Mouse (Mus musculus): ENCODE measurements around the gene Rem2. TPM values are rescaled to one million over a fixed set of nuclear protein-coding genes. Genes with fewer than 3 reads are reported as not detected.

Rem2 gene
- polyA plus RNA-seq, 1 experiment from 2014 or later: 47.8 TPM

- Histone ChIP-seq H3K4me3 (peak overlapping the region; percentile 56), H3K27me3 (peaks cover 27% of the 10 kb centered on the region), H3K9ac (peak overlapping the region; percentile 86; the same call in 1 of the 2 replicates), H3K9me3 (no peaks in the 10 kb centered on the region), H3K36me3 (peaks cover 19% of the 10 kb centered on the region), H3K4me2 (peak overlapping the region; percentile 65), H3K4me1 (replicated peaks) (peaks cover 54% of the 10 kb centered on the region), H3K27ac (replicated peaks) (no peak overlapping the region)
- no peak for ATAC-seq (ENCODE audit: low read depth)
- 74% methylated on average over 12 of the region's 12 CpGs for WGBS
Measured at GRCm38 (mm10) chr14:54433941-54434531, 41.9 kb upstream of the Rem2 start.

GRCm38 (mm10) chr14:54435194-54435918, 40.5 kb upstream of the Rem2 start:
- peaks cover 41% of the 10 kb centered on the region for H3K4me1 ChIP-seq (replicated peaks)
- H3K4me2 ChIP-seq: no peak overlapping the region
- H3K4me3 ChIP-seq: no peak overlapping the region
- H3K27me3 ChIP-seq: peaks cover 27% of the 10 kb centered on the region
- no peaks in the 10 kb centered on the region for H3K9me3 ChIP-seq
- H3K36me3 ChIP-seq: peaks cover 20% of the 10 kb centered on the region
- no peak overlapping the region for H3K9ac ChIP-seq
- ATAC-seq (ENCODE audit: low read depth): no peak
- H3K27ac ChIP-seq (replicated peaks): no peak overlapping the region
- 90% methylated on average over 11 of the region's 11 CpGs for WGBS

GRCm38 (mm10) chr14:54439155-54439554, 36.7 kb upstream of the Rem2 start:
- WGBS: 83% methylated on average over 12 of the region's 12 CpGs
- no peak overlapping the region for H3K4me2 ChIP-seq
- H3K4me3 ChIP-seq: no peak overlapping the region

GRCm38 (mm10) chr14:54439610-54440009, 36.3 kb upstream of the Rem2 start:
- no peaks in the 10 kb centered on the region for H3K9me3 ChIP-seq
- no peak for ATAC-seq (ENCODE audit: low read depth)
- H3K4me1 ChIP-seq (replicated peaks): peaks cover 13% of the 10 kb centered on the region
- no peaks in the 10 kb centered on the region for H3K27me3 ChIP-seq
- H3K4me3 ChIP-seq: no peak overlapping the region
- H3K36me3 ChIP-seq: peaks cover 26% of the 10 kb centered on the region
- no peak overlapping the region for H3K27ac ChIP-seq (replicated peaks)
- no peak overlapping the region for H3K4me2 ChIP-seq
- 54% methylated on average over 7 of the region's 7 CpGs for WGBS
- H3K9ac ChIP-seq: no peak overlapping the region

More at GRCm38 (mm10) chr14:54439155-54439554, 36.7 kb upstream of the Rem2 start:
- Histone ChIP-seq H3K27ac (replicated peaks) (no peak overlapping the region), H3K27me3 (no peaks in the 10 kb centered on the region), H3K9ac (no peak overlapping the region), H3K36me3 (peaks cover 26% of the 10 kb centered on the region), H3K4me1 (replicated peaks) (peaks cover 17% of the 10 kb centered on the region), H3K9me3 (no peaks in the 10 kb centered on the region)
- no peak for ATAC-seq (ENCODE audit: low read depth)

- ATAC-seq (ENCODE audit: low read depth): no peak
- Histone ChIP-seq H3K4me3 (no peak overlapping the region), H3K4me2 (no peak overlapping the region), H3K9ac (no peak overlapping the region), H3K27me3 (no peaks in the 10 kb centered on the region), H3K4me1 (replicated peaks) (peaks cover 12% of the 10 kb centered on the region), H3K27ac (replicated peaks) (no peak overlapping the region), H3K9me3 (no peaks in the 10 kb centered on the region), H3K36me3 (peaks cover 26% of the 10 kb centered on the region)
- 89% methylated on average over 14 of the region's 14 CpGs for WGBS
Measured at GRCm38 (mm10) chr14:54440538-54440937, 35.4 kb upstream of the Rem2 start.

- Histone ChIP-seq H3K9ac (no peak overlapping the region), H3K4me3 (no peak overlapping the region), H3K27me3 (no peaks in the 10 kb centered on the region), H3K9me3 (no peaks in the 10 kb centered on the region), H3K36me3 (peaks cover 26% of the 10 kb centered on the region), H3K27ac (replicated peaks) (no peak overlapping the region), H3K4me2 (no peak overlapping the region), H3K4me1 (replicated peaks) (peaks cover 12% of the 10 kb centered on the region)
- ATAC-seq (ENCODE audit: low read depth): no peak
- 81% methylated on average over 4 of the region's 4 CpGs for WGBS
Measured at GRCm38 (mm10) chr14:54441365-54441764, 34.5 kb upstream of the Rem2 start.

- Histone ChIP-seq H3K4me2 (no peak overlapping the region), H3K27ac (replicated peaks) (no peak overlapping the region), H3K4me3 (no peak overlapping the region), H3K27me3 (no peaks in the 10 kb centered on the region), H3K4me1 (replicated peaks) (peaks cover 12% of the 10 kb centered on the region), H3K9ac (no peak overlapping the region), H3K9me3 (no peaks in the 10 kb centered on the region), H3K36me3 (peaks cover 26% of the 10 kb centered on the region)
- WGBS: 87% methylated on average over 3 of the region's 3 CpGs
- ATAC-seq (ENCODE audit: low read depth): no peak
Measured at GRCm38 (mm10) chr14:54442548-54442947, 33.4 kb upstream of the Rem2 start.

GRCm38 (mm10) chr14:54443196-54443595, 32.7 kb upstream of the Rem2 start:
- Histone ChIP-seq H3K36me3 (peaks cover 26% of the 10 kb centered on the region), H3K27me3 (no peaks in the 10 kb centered on the region), H3K4me1 (replicated peaks) (peaks cover 12% of the 10 kb centered on the region), H3K9ac (no peak overlapping the region), H3K9me3 (no peaks in the 10 kb centered on the region), H3K27ac (replicated peaks) (no peak overlapping the region; the same call in 1 of the 2 replicates), H3K4me3 (no peak overlapping the region), H3K4me2 (no peak overlapping the region)
- 0 out of 2 replicates have a peak, but pooled peaks have one; percentile 25 for ATAC-seq (ENCODE audit: low read depth)
- WGBS: 37% methylated on average over 3 of the region's 3 CpGs

- H3K9me3 ChIP-seq: no peaks in the 10 kb centered on the region
- H3K4me1 ChIP-seq (replicated peaks): peaks cover 12% of the 10 kb centered on the region
- peaks cover 19% of the 10 kb centered on the region for H3K36me3 ChIP-seq
- 58% methylated on average over 15 of the region's 15 CpGs for WGBS
- no peak overlapping the region for H3K4me2 ChIP-seq
- no peak overlapping the region for H3K27ac ChIP-seq (replicated peaks)
- no peak overlapping the region for H3K9ac ChIP-seq
- H3K27me3 ChIP-seq: no peaks in the 10 kb centered on the region
- 0 out of 2 replicates have a peak, but pooled peaks have one; percentile 36 for ATAC-seq (ENCODE audit: low read depth)
- no peak overlapping the region for H3K4me3 ChIP-seq
Measured at GRCm38 (mm10) chr14:54443712-54444618, 31.9 kb upstream of the Rem2 start.

GRCm38 (mm10) chr14:54445476-54445875, 30.4 kb upstream of the Rem2 start:
- Histone ChIP-seq H3K4me3 (no peak overlapping the region), H3K9ac (no peak overlapping the region), H3K27me3 (no peaks in the 10 kb centered on the region), H3K4me2 (no peak overlapping the region), H3K36me3 (peaks cover 4% of the 10 kb centered on the region; the same call in 1 of the 2 replicates), H3K27ac (replicated peaks) (no peak overlapping the region), H3K9me3 (no peaks in the 10 kb centered on the region), H3K4me1 (replicated peaks) (peaks cover 12% of the 10 kb centered on the region)
- ATAC-seq (ENCODE audit: low read depth): no peak
- 67% methylated on average over 3 of the region's 3 CpGs for WGBS

- no peak for ATAC-seq (ENCODE audit: low read depth)
- H3K9me3 ChIP-seq: no peaks in the 10 kb centered on the region
- no peak overlapping the region for H3K9ac ChIP-seq
- H3K36me3 ChIP-seq: no peaks in the 10 kb centered on the region
- no peak overlapping the region for H3K27ac ChIP-seq (replicated peaks)
- H3K4me2 ChIP-seq: no peak overlapping the region
- H3K4me1 ChIP-seq (replicated peaks): no peaks in the 10 kb centered on the region
- WGBS: 87% methylated on average over 9 of the region's 9 CpGs
- H3K4me3 ChIP-seq: no peak overlapping the region
- H3K27me3 ChIP-seq: no peaks in the 10 kb centered on the region
Measured at GRCm38 (mm10) chr14:54453566-54453965, 22.3 kb upstream of the Rem2 start.
